Mouse (Mus musculus) ovary, postnatal 14 days (tissue): ENCODE measurements at regions not wholly inside any gene's neighbourhood (a gene's known extent, or its start where the extent isn't known, plus 50 kb on each side); places are given as distances from the start of the nearest gene placed in this dataset.

Source experiments
- DNase-seq: peaks from one replicate; pipeline ENCODE4 v3.0.0; 2022; ENCODE audit warnings: low spot score

- DNase-seq, result no peak
These were observed 234.5 kb upstream of the Wscd1 start for GRCm38 (mm10) chr11:71515264-71515663.

GRCm38 (mm10) chr11:71517377-71517776 lies 232.3 kb upstream of the Wscd1 start:
- DNase-seq, result no peak

GRCm38 (mm10) chr11:71527691-71528090 lies 222.0 kb upstream of the Wscd1 start:
- DNase-seq, result no peak

- no peak for DNase-seq
These were observed 221.1 kb upstream of the Wscd1 start for GRCm38 (mm10) chr11:71528588-71528987.

GRCm38 (mm10) chr11:71541178-71541845 lies 208.4 kb upstream of the Wscd1 start:
- DNase-seq, result no peak

GRCm38 (mm10) chr11:71557412-71557811 lies 192.3 kb upstream of the Wscd1 start:
- DNase-seq, result no peak

GRCm38 (mm10) chr11:71564831-71565230 lies 184.9 kb upstream of the Wscd1 start:
- DNase-seq, result no peak

- DNase-seq, result no peak
These were observed 172.9 kb upstream of the Wscd1 start for GRCm38 (mm10) chr11:71576801-71577200.

- DNase-seq, result no peak
These were observed 167.9 kb upstream of the Wscd1 start for GRCm38 (mm10) chr11:71581775-71582174.

- no peak for DNase-seq
These were observed 158.7 kb upstream of the Wscd1 start for GRCm38 (mm10) chr11:71591014-71591413.

GRCm38 (mm10) chr11:71594250-71594847 lies 155.4 kb upstream of the Wscd1 start:
- DNase-seq, result no peak

- DNase-seq, result no peak
These were observed 152.0 kb upstream of the Wscd1 start for GRCm38 (mm10) chr11:71597709-71598108.

- DNase-seq, result no peak
These were observed 138.9 kb upstream of the Wscd1 start for GRCm38 (mm10) chr11:71610782-71611181.

GRCm38 (mm10) chr11:71615526-71615925 lies 134.2 kb upstream of the Wscd1 start:
- DNase-seq, result no peak

GRCm38 (mm10) chr11:71625501-71626191 lies 124.1 kb upstream of the Wscd1 start:
- DNase-seq, result no peak

GRCm38 (mm10) chr11:71636111-71636510 lies 113.6 kb upstream of the Wscd1 start:
- no peak for DNase-seq

GRCm38 (mm10) chr11:71636785-71637184 lies 112.9 kb upstream of the Wscd1 start:
- no peak for DNase-seq

- DNase-seq, result no peak
These were observed 106.8 kb upstream of the Wscd1 start for GRCm38 (mm10) chr11:71642886-71643285.

GRCm38 (mm10) chr11:71651756-71652380 lies 97.9 kb upstream of the Wscd1 start:
- no peak for DNase-seq

GRCm38 (mm10) chr11:71652381-71652775 lies 97.3 kb upstream of the Wscd1 start:
- no peak for DNase-seq

GRCm38 (mm10) chr11:71658346-71658745 lies 91.4 kb upstream of the Wscd1 start:
- no peak for DNase-seq

GRCm38 (mm10) chr11:71670111-71671050 lies 79.3 kb upstream of the Wscd1 start:
- DNase-seq, result no peak
